Mouse (Mus musculus) liver, embryonic 13.5 days (tissue): ENCODE measurements around the gene Gm47189. TPM values are rescaled to one million over a fixed set of nuclear protein-coding genes. Genes with fewer than 3 reads are reported as not detected.
"Not testable (repeated sequence)": the region's sequence is repeated elsewhere in the genome, so short reads cannot be mapped to it uniquely, and the experiment has no call there.

Experiments
- ATAC-seq: fragments of 200-750 bp; cut with Nextera tagmentation; 2 replicates; pipeline ENCODE4 v1.8.0; 2017; ENCODE audit warnings: low read depth, mild to moderate bottlenecking, moderate number of reproducible peaks, moderate library complexity
- DNase-seq: peaks from one replicate; pipeline ENCODE4 v3.0.0; 2022
- H3K27ac ChIP-seq: fragments of 300-500 bp; sonication (generic); 2 replicates; pipeline ENCODE4 v1.5.1; 2015; ENCODE audit warnings: moderate library complexity, mild to moderate bottlenecking, inconsistent platforms
- H3K27me3 ChIP-seq: fragments of 300-500 bp; sonication (generic); 2 replicates; pipeline ENCODE4 v1.6.1; 2015; ENCODE audit warnings: mild to moderate bottlenecking, inconsistent platforms
- H3K36me3 ChIP-seq: fragments of 300-500 bp; sonication (generic); 2 replicates; pipeline ENCODE4 v1.6.1; 2015; ENCODE audit warnings: mild to moderate bottlenecking, inconsistent platforms
- H3K4me1 ChIP-seq: fragments of 300-500 bp; sonication (generic); replicated peaks from 2 replicates; pipeline ENCODE4 v1.6.1; 2015; ENCODE audit warnings: inconsistent platforms
- H3K4me2 ChIP-seq: fragments of 300-500 bp; sonication (generic); 2 replicates; pipeline ENCODE4 v1.6.1; 2015; ENCODE audit warnings: inconsistent platforms, mild to moderate bottlenecking, moderate library complexity
- H3K4me3 ChIP-seq: fragments of 300-500 bp; sonication (generic); replicated peaks from 2 replicates; pipeline ENCODE4 v1.5.1; 2015; ENCODE audit warnings: mild to moderate bottlenecking, inconsistent platforms
- H3K9ac ChIP-seq: fragments of 300-500 bp; sonication (generic); 2 replicates; pipeline ENCODE4 v1.6.1; 2015; ENCODE audit warnings: mild to moderate bottlenecking, inconsistent platforms
- H3K9me3 ChIP-seq: fragments of 300-500 bp; sonication (generic); replicated peaks from 2 replicates; pipeline ENCODE4 v1.6.1; 2016; ENCODE audit warnings: inconsistent platforms
- WGBS: fragments of 180-500 bp; shearing (Covaris S2); methylation state at CpG from one replicate; pipeline ENCODE4 v1.1.7; 2015; ENCODE audit not compliant: insufficient replicate concordance; 5-methylcytosine and 5-hydroxymethylcytosine counted together
- polyA plus RNA-seq: library from polyadenylated mRNA; unstranded; fragments of >200 nt; fragmentation: Nextera tagmentation; extraction: Ambion mirVana; gene quantifications from 2 replicates; pipeline ENCODE4 v1.2.1, GENCODE M21; 2015

Gene Gm47189
- not detected in 2 replicates for polyA plus RNA-seq

- H3K4me3 ChIP-seq, H3K36me3 ChIP-seq, H3K27me3 ChIP-seq, H3K27ac ChIP-seq, H3K9ac ChIP-seq, H3K9me3 ChIP-seq, H3K4me1 ChIP-seq, H3K4me2 ChIP-seq, ATAC-seq, DNase-seq: not testable (repeated sequence)
Measured at GRCm38 (mm10) chr14:41772341-41772740, at the start of gene Gm47189. Gene Gm47189 (minus strand): TSS chr14:41772441.

- H3K27me3 ChIP-seq: not testable (repeated sequence)
Measured at GRCm38 (mm10) chr14:41755931-41756330, 16.3 kb downstream of the Gm47189 start.

GRCm38 (mm10) chr14:41750514-41750913 lies 21.7 kb downstream of the Gm47189 start, which contains the start of gene Gm7929:
Gene Gm7929 (minus strand): TSS chr14:41750614.
- DNase-seq, H3K27ac ChIP-seq, H3K36me3 ChIP-seq, H3K4me1 ChIP-seq, H3K27me3 ChIP-seq, H3K9ac ChIP-seq, H3K4me2 ChIP-seq, H3K4me3 ChIP-seq, H3K9me3 ChIP-seq, ATAC-seq: not testable (repeated sequence)
- WGBS: 46% methylated on average over 1 of the region's 1 CpGs

More at GRCm38 (mm10) chr14:41755931-41756330, 16.3 kb downstream of the Gm47189 start:
- not testable (repeated sequence) for ATAC-seq, H3K36me3 ChIP-seq, H3K27ac ChIP-seq, H3K4me3 ChIP-seq, H3K4me2 ChIP-seq, H3K9ac ChIP-seq, H3K9me3 ChIP-seq, DNase-seq, H3K4me1 ChIP-seq
- 79% methylated on average over 2 of the region's 3 CpGs for WGBS

- not testable (repeated sequence) for H3K4me1 ChIP-seq, H3K27ac ChIP-seq, H3K4me3 ChIP-seq, H3K9ac ChIP-seq, ATAC-seq, H3K9me3 ChIP-seq, DNase-seq, H3K27me3 ChIP-seq, H3K4me2 ChIP-seq, H3K36me3 ChIP-seq
- WGBS: 53% methylated on average over 16 of the region's 17 CpGs
Measured at GRCm38 (mm10) chr14:41723437-41723836, 48.8 kb downstream of the Gm47189 start.

- H3K27ac ChIP-seq, DNase-seq, H3K4me1 ChIP-seq, H3K4me3 ChIP-seq, H3K4me2 ChIP-seq, H3K9me3 ChIP-seq, ATAC-seq, H3K36me3 ChIP-seq, H3K9ac ChIP-seq, H3K27me3 ChIP-seq: not testable (repeated sequence)
- 57% methylated on average over 1 of the region's 1 CpGs for WGBS
Measured at GRCm38 (mm10) chr14:41717180-41717579, 55.1 kb downstream of the Gm47189 start.

Other genes with a start within 250 kb of the Gm47189 start
- gene Gm7970, start 216.9 kb downstream of the Gm47189 start, polyA plus RNA-seq: not detected in 2 replicates
- not detected in 2 replicates for gene 1700049E17Rik2, start 199.2 kb downstream of the Gm47189 start, polyA plus RNA-seq
- gene Gm3072, start 147.8 kb downstream of the Gm47189 start, polyA plus RNA-seq: not detected in 2 replicates
- not detected in 2 replicates for gene Gm3676, start 126.0 kb downstream of the Gm47189 start, polyA plus RNA-seq
- not detected in 2 replicates for gene Gm8068, start 70.6 kb downstream of the Gm47189 start, polyA plus RNA-seq
- gene Gm7929, start 21.8 kb downstream of the Gm47189 start, polyA plus RNA-seq: not detected in 2 replicates
- not detected in 2 replicates for gene Gm7980, start 134.8 kb upstream of the Gm47189 start, polyA plus RNA-seq
- gene 1700049E17Rik1, start 152.5 kb upstream of the Gm47189 start, polyA plus RNA-seq: not detected in 2 replicates
- not detected in 2 replicates for gene 1700024B05Rik, start 171.6 kb upstream of the Gm47189 start, polyA plus RNA-seq
- gene Gm6401, start 195.5 kb upstream of the Gm47189 start, polyA plus RNA-seq: not detected in 2 replicates
- not detected in 2 replicates for gene Gm3543, start 210.9 kb upstream of the Gm47189 start, polyA plus RNA-seq